Mouse (Mus musculus) layer of hippocampus, adult 11-12 months (tissue): Measurements from ENCODE around the gene Pou3f1.

ENCODE experiments used
- DNase-seq: peaks from one replicate; pipeline ENCODE4 v3.0.0; 2022; ENCODE audit warnings: low spot score

Gene Pou3f1

DNA sequence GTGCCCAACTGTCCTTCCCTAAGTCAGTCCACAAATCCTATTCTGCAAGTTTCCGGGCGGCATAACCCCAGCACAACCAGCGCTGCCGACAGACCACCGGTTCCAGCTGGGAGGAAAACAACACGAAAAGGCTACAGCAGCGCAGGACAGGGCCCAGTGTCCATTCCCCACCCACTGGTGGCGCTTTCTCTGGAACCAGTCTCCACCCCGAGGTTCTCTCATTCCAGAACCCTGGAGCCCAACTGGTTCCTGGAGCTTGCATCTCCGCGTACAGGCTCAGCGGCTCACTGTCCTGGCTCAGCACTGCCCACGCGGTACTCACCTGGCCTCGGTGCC lies at the start of gene Pou3f1:
Pou3f1 (plus strand) TSS at position 290 of the 336 bp plus-strand sequence.
- DNase-seq, result no peak

DNA sequence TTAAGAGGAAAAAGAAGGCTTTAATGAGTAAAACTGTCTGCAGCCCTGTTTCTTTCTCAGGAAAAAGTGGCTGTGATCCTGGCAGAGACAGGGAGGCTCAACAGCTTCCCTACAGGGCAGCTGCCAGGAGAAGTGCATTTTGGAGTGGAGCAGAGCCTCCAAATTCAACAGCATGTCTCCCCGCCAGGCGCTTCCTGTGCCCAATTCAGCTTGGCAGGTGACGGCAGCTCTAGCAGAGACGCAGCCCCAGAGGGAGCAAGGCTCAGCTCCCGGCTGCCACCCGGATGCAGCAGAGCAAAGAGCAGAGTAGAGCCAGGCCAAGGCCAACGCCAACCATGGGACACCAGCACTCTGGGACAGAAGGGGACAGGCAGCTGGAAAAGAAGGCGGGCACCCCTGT lies 49.4 kb upstream of the Pou3f1 start:
- DNase-seq, result peak; percentile 37

- no peak for DNase-seq
Observed at GRCm38 (mm10) chr4:124610066-124610465, 46.5 kb upstream of the Pou3f1 start.

- no peak for DNase-seq
Observed at GRCm38 (mm10) chr4:124610703-124611102, 45.9 kb upstream of the Pou3f1 start, which contains the start of gene 3100002H09Rik. Gene 3100002H09Rik (minus strand): TSS chr4:124610803.

GRCm38 (mm10) chr4:124611768-124612167 lies 44.8 kb upstream of the Pou3f1 start:
- DNase-seq, result no peak

- DNase-seq, result no peak
Observed at GRCm38 (mm10) chr4:124614189-124614588, 42.4 kb upstream of the Pou3f1 start.

GRCm38 (mm10) chr4:124615406-124615960 lies 41.1 kb upstream of the Pou3f1 start:
- no peak for DNase-seq

- DNase-seq, result no peak
Observed at GRCm38 (mm10) chr4:124615986-124616385, 40.6 kb upstream of the Pou3f1 start.

GRCm38 (mm10) chr4:124616636-124617035 lies 40.0 kb upstream of the Pou3f1 start:
- DNase-seq, result no peak

DNA sequence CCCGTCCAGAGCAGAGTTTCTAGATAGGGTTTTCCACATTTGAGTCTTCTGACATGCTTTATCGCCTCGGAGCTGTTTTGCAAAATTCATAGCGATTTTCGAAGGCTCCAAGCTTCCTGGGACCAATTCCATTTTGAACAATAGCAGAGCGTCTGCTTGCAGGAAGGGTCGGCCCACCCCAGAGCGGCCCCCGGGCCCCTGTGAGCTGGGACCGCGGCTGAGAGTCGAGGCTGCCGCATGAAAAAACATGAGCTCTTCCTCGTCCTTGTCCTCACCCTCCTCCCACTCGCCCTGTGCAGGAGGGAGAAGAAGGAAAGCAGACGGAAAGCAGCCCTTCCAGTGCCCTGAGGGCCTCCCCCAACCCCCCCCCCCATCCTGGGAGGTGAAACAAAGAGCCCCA lies 38.0 kb upstream of the Pou3f1 start:
- no peak for DNase-seq

- DNase-seq, result no peak
Observed at GRCm38 (mm10) chr4:124621406-124621805, 35.2 kb upstream of the Pou3f1 start.

- no peak for DNase-seq
Observed at GRCm38 (mm10) chr4:124622566-124622965, 34.0 kb upstream of the Pou3f1 start.

DNA sequence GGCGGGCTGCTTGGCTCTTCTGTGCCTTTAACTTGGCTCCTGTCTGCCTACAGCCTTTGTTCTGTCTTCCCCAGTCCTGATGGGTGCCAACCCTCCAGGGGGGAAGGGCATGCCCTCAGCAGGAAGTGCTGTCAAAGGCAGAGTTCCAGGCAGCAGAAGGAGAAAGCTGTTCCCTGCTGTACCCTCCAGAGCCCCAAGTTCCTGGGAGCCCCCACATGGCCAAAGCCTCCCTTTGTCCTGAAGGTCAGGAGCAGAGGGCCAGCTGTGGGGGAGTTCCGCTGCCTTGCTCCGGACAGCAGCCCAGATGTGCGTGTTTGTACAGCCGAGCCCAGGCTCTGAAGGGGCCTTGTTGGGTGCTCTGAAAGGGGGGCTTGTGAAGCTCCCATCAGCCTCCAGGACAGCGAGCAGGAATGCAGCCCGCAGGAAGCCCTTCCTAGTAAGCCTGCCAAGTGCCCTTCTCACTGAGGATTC lies 32.5 kb upstream of the Pou3f1 start:
- DNase-seq, result peak; percentile 62

DNA sequence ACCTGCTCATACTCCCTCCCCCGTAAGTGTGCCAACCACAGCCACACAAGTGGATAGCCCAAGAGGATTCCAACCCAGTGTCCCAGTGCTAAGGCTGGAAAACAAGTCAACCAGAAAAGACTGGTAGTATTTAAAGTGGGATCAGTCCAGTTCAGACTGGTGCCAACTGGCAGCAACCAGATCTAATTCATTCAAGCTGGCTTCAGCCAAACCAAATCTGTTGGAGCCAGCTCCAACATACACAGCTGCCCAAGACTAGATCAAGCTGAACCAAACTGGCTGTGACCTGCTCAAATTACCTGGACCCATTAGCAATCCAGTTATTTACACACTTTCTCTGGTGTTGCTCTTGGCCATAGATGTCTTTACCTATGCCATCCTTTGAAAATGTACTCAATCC lies 29.8 kb upstream of the Pou3f1 start:
- DNase-seq, result no peak

GRCm38 (mm10) chr4:124631456-124631855 lies 25.2 kb upstream of the Pou3f1 start:
- no peak for DNase-seq

DNA sequence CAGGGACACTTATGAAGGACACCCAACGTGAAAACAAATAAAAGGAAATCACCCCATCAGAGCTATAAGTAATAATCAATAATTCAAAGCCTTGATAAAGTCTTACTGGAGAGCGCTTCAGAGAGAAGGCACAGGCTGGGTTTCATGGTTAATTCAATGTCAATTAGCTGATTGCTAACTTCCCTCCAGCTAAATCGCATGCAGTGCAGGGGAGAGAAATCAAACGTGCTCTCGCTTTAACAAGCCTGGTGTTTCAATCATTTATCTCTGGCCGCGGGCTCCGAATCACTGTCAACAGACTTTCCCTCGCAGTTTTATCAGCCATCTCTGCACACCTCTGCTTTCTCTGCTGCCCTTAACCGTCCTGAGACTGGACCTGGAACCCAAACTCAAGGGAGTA lies 23.8 kb upstream of the Pou3f1 start:
- DNase-seq, result no peak

GRCm38 (mm10) chr4:124633281-124633680 lies 23.3 kb upstream of the Pou3f1 start:
- no peak for DNase-seq

DNA sequence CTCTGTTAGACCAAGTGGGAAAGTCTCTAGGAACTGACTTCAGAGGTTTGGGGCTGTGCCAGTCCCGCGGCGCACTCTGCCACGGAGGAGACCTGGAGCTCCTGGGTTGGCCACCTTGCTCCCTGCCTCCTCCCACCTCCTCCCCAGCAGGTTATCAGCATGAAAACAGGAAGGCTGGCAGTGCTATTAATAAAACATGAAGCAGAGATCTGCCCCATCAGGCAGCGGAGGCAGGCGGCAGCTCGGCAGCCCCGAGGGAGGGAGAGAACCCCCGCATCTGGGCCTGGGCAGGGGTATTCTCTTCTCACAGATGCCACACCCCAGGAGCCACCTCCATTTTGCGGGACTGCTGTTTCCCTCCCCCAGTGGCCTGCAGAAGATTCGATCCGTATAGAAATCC lies 16.9 kb upstream of the Pou3f1 start:
- DNase-seq, result no peak

GRCm38 (mm10) chr4:124643859-124644258 lies 12.7 kb upstream of the Pou3f1 start:
- no peak for DNase-seq

DNA sequence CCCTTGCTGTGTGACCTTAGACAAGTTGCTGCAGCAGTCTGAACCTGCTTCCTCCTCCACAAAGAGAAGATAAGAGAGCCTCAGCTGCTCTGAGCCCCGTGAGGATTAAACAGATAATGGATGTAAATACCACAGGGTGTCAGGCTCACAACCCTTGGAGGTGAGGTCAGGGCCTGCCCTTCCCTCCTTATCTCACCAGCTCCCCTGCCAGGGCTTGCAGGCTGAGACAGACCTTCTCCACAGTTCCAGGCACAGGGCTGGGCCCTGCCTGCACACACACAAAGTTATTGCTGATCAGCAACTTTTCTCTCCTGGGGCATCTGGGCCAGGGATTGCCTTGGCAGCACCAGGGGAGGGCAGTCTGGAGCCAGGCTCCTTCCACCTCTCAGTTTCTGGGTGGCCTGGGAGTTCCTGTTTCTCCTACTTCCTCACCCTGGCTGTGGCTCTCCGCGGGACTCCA lies 11.6 kb upstream of the Pou3f1 start:
- DNase-seq, result no peak

DNA sequence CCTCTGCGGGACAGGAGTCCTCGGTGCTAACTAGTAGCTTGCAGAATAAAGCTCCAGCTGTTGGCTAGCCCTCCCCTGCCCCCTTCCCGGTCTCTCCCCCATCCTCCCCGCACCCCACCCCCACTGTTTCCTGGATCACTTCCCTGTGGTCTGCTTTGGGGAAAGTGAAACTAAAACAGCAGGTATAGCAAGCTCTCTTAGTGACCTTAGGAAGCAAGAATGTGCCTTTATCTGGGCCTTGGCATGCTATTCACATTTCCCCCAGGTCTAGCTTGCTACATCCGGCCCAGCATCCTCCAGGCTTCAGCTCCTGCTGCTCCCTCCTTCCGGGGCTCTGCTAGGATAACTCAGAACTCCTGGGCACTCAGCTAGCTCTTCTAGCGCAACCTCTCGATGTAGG lies 10.0 kb upstream of the Pou3f1 start:
- no peak for DNase-seq

DNA sequence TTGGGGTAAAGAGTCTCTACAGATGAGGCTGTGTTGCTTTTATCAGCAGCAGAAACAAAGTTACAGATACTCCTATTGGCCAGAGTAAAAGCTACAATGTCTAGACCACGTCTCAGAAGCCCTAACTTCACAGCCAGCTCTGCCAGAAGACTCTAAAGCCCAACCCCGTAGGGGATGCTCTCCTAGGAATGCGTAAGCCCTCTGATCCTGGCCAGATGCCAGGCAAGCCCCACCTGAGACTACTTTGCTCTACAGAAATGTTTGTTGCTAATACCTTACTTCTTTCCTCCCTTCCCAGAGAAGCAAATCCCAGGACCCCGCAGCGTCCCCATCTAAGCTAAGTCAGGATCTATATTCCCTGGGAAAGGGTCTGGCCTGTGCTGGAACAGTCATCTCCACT lies 8.7 kb upstream of the Pou3f1 start:
- DNase-seq, result no peak

GRCm38 (mm10) chr4:124652886-124653285 lies 3.7 kb upstream of the Pou3f1 start:
- no peak for DNase-seq

- peak; percentile 89 for DNase-seq
Observed at GRCm38 (mm10) chr4:124656854-124657650, 445 bp downstream of the Pou3f1 start.
